Mouse (Mus musculus) gastrocnemius, adult 8-10 months (tissue): ENCODE results near the gene Rai14. TPM values are rescaled to one million over a fixed set of nuclear protein-coding genes. Genes with fewer than 3 reads are reported as not detected.
A peak's percentile ranks its signal among the peaks of the same experiment; 100 is the strongest.

Source experiments
- DNase-seq, 2 experiments: peaks; one replicate each; pipeline ENCODE4 v3.0.0; 2022; ENCODE audit warnings: low spot score in 2 of 2
- total RNA-seq, 4 experiments: library from RNA; stranded (reverse); gene quantifications; 2 replicates each; pipeline ENCODE4 v1.2.4; 2022

Gene Rai14
- total RNA-seq, 4 experiments from 2014 or later: 3.8 to 6.1 (median 5.1) TPM

DNA sequence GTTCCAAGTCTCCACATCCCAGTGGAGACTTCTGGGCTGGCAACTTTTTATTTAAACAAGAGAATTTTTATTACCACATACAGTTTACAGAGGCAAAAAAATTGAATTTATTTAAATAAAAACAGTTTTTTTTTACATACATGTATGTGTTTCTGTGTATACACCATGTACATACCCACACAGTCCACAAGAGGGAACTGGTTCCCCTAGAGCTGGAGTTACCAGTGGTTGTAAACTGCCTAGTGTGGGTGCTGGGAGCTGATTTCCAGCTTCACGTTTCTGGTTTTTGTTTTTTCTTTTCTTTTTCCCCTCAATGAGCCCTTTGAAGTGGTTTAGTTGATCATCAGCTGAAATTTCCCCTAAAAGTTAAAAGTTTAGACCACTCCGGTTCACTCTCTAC is 96.1 kb downstream of the Rai14 start:
- DNase-seq: no peak

DNA sequence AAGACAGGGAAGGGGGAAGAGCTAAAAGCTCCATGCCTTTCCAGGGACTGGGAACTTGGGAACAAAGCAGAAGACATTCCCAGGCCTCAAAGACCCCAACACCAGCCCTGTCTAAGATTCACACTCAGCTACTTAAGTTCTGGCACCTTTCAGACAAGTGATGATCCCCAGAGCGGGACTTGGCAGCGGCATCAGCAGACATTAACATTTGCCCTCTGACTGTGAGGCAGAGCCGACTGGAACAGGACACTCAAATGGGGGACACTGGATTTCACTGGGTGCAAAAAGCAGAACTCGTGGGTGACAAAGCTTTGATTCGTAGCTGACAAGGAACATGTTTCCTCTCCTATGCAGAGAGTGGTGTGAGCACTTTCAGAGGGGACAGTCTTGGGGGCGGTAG is 98.4 kb downstream of the Rai14 start:
- DNase-seq: no peak

DNA sequence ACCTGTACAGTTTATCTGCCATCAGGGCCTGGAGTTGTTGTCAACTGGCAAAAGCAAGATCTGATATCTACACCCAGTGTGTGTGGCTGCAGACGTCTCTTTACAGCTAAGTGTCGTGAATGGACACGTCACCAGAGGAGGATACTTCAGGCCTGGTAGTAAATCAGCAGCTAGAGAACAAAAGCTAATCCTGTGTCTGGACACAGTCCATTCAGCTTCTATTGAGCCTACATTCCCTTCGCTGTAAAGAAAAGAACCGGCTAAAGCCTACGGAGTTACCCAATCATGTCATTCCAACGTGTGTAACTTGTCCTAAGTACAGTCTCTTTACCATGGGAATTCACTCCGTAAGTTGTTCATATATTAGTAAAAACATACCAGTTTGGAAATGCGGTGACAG is 103.4 kb downstream of the Rai14 start:
- DNase-seq: no peak

DNA sequence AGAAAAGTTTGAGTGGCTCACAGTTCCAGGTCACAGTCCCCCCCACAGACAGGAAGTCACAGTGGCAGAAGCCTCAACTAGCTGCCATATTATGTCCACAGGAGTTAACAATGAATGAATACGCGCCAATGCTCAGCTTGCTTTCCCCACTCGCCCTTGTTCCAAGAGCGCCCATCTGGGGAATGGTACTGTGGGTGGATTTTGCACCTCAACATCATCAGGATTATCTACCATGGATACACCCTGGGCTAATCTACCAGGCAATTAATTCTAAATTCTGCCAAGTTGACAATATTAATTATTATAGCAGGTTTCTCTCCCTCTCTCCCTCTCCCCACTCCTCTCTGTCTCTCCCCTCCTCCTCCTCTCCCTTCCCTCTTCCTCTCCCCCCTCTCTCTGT is 105.3 kb downstream of the Rai14 start:
- DNase-seq: no peak

DNA sequence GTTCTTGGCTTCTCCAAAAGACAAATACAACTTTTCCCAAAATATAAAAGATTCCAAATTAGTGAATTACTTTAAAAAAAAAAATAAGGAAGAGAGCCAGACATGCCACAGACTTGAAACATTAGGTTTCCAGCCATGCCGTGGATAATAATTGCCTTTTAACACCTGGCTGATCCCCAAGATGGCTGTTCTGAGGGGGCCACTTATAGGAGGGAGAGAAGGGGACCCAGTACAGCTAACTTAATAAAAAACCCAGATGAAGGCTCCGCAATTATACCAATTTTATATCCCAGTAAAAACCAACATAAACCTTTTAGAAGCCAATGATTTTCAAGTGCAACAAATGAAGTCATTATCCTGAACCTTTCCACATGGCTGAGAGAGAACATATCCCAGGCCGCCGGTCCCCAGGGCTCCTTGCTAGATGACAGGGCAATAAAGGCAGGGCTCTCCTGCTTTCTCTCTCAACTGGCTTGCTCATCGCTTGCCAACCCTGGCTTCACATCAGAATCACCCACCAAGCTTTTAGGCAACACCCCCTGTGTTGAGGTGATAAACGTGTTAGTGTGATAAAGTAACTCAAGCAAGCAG is 105.8 kb downstream of the Rai14 start:
- no peak for DNase-seq

DNA sequence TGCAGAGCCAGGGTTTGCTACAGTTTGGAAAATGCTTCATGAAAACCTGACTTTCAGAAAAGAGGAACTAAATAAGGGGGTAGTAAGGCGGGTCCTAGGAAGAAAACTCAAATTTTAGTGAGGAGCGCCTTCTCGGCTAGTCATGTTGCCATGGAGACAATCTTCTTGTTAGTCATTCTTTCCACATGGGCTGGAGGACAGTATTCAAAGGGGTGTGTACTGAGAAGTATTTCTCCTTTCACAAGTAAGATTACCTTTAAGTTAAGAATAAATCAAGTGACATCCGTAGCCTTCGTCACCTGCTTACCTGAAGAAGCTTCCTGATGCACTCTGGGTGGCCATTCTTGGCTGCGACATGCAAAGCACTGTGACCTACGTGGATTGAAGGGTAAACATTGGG is 115.0 kb downstream of the Rai14 start:
- DNase-seq: no peak

- DNase-seq: no peak
Observed at GRCm38 (mm10) chr15:10598259-10599225, 115.9 kb downstream of the Rai14 start.

DNA sequence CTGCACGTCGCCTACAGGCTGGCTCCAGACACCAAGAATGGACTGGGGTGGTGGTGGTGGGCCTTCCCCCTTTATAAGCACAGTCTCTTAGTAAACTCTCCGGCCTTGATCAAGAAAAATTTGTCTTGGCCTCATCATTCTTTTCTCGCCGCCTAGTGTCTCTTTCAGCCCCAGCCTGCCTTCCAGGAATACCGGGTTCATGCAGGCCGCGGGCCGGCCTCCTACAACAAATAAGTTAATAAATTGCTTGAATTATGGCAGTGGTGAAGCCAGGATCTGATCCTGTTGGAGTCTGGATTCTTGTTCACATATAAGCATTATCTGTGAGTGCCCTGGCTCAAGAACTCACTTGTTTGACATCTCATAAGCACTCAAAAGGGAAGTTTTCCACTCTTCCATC is 117.6 kb downstream of the Rai14 start:
- no peak for DNase-seq

- no peak for DNase-seq
Observed at GRCm38 (mm10) chr15:10595408-10595807, 119.0 kb downstream of the Rai14 start.

GRCm38 (mm10) chr15:10594910-10595309 is 119.5 kb downstream of the Rai14 start:
- no peak for DNase-seq

- no peak for DNase-seq
Observed at GRCm38 (mm10) chr15:10593094-10593493, 121.3 kb downstream of the Rai14 start.

GRCm38 (mm10) chr15:10586565-10586964 is 127.9 kb downstream of the Rai14 start:
- no peak for DNase-seq

GRCm38 (mm10) chr15:10584359-10585187 is 129.9 kb downstream of the Rai14 start:
- DNase-seq: no peak

DNA sequence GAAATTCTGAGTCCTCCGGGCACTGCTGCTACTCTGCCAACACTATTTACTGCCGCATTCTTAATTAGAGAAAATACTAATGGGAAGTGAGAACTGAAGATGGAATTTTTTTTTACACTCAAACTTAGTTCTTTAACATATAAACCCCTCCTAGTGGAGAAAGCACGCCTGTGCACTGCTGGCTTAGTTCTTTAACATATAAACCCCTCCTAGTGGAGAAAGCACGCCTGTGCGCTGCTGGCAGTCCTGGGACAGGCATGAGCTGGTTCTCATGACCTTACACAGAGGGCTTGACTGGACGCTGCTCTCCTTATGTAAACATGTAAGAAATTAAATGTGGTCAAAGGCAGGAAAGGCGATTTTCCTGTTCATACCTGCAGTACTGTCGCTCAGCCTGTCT is 131.0 kb downstream of the Rai14 start:
- DNase-seq: peak in 1 of 2 experiments; percentile 16

DNA sequence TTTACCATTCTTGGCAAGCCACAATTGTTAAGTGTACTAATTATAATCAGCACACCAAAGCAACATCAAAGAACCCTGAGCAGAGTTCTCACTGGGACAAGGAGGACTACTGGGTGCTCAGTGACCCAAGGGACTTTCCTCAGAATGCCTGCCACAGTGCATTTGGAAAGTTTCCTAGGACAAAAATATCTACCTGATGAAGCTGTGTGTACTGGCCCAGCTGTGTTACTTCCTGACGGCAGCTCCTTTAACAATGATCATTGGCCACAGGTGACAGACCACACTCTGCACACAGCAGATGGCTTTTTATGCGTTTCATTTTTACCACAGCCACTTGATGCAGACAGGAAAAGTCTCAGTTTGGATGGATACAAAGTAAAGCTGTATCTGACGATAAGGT is 135.3 kb downstream of the Rai14 start:
- no peak for DNase-seq

- no peak for DNase-seq
Observed at GRCm38 (mm10) chr15:10566486-10566885, 147.9 kb downstream of the Rai14 start.

GRCm38 (mm10) chr15:10564201-10564600 is 150.2 kb downstream of the Rai14 start:
- no peak for DNase-seq

DNA sequence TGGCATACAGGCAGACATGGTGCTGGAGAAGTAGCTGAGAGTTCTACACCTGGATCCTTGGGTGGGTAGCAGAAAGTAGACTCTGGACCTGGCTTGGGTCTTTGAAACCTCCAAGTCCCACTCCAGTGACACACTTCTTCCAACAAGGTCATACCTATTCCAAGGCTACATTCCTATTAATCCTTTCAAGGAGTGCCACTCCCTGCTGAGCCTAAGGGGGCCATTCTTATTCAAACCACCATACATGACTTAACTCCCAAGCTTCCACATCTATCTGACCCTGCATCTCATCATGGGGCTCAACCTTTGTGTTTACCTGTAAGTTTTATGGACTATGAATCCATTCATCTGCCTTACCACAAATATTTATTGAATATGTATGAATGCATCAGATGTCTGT is 152.1 kb downstream of the Rai14 start:
- DNase-seq: no peak

GRCm38 (mm10) chr15:10560005-10560404 is 154.4 kb downstream of the Rai14 start:
- no peak for DNase-seq

GRCm38 (mm10) chr15:10558465-10558864 is 156.0 kb downstream of the Rai14 start, which contains the start of gene Ttc23l:
Ttc23l (minus strand) TSS chr15:10558668.
- DNase-seq: no peak

- DNase-seq: no peak
Observed at GRCm38 (mm10) chr15:10554336-10554735, 160.1 kb downstream of the Rai14 start.
